Mouse (Mus musculus) hematopoietic multipotent progenitor cell, adult 10-12 weeks (in vitro differentiated cells): ENCODE data around the gene Gm10401. TPM values are rescaled to one million over a fixed set of nuclear protein-coding genes. Genes with fewer than 3 reads are reported as not detected.

ENCODE experiments used
- polyA plus RNA-seq: library from polyadenylated mRNA; stranded (reverse); fragments of >175 nt; gene quantifications from 2 replicates; pipeline ENCODE4 v1.2.3, GENCODE M21; 2012; ENCODE audit warnings: low replicate concordance

The Gm10401 gene
- polyA plus RNA-seq, result not detected in 2 replicates

GRCm38 (mm10) chr5:115098195-115098594 lies at the start of gene Gm10401:
Gene Gm10401, minus strand, starts transcription at chr5:115098295.

GRCm38 (mm10) chr5:115134234-115135165 lies 36.4 kb upstream of the Gm10401 start, which contains the start of gene Unc119b:
Gene Unc119b, minus strand, starts transcription at chr5:115134975.

GRCm38 (mm10) chr5:115118961-115119570 lies 21.0 kb upstream of the Gm10401 start, which contains the start of gene Acads:
Gene Acads, minus strand, starts transcription at chr5:115119346.

Other genes with a start within 250 kb of the Gm10401 start
- not detected in 2 replicates for gene 4930519G04Rik, start 244.6 kb downstream of the Gm10401 start, polyA plus RNA-seq
- gene Gm9936, start 239.6 kb downstream of the Gm10401 start, polyA plus RNA-seq, result not detected in 2 replicates
- gene Oasl2, start 201.4 kb downstream of the Gm10401 start, polyA plus RNA-seq, result 0.67 and 0.83 TPM in 2 replicates
- 23.9 and 25.0 TPM in 2 replicates for gene Oasl1, start 175.1 kb downstream of the Gm10401 start, polyA plus RNA-seq
- 39.5 and 52.5 TPM in 2 replicates for gene 2210016L21Rik, start 156.1 kb downstream of the Gm10401 start, polyA plus RNA-seq
- gene Hnf1a, start 127.2 kb downstream of the Gm10401 start, polyA plus RNA-seq, result 0.14 TPM in 1 of 2 replicates, not detected in the other
- gene Sppl3, start 87.2 kb downstream of the Gm10401 start, polyA plus RNA-seq, result 21.8 and 40.6 TPM in 2 replicates
- gene Acads, start 21.1 kb upstream of the Gm10401 start, polyA plus RNA-seq, result 24.4 and 28.9 TPM in 2 replicates
- 82.2 and 147 TPM in 2 replicates for gene Unc119b, start 36.7 kb upstream of the Gm10401 start, polyA plus RNA-seq
- 46.4 and 54.1 TPM in 2 replicates for gene Mlec, start 59.9 kb upstream of the Gm10401 start, polyA plus RNA-seq
- gene Cabp1, start 96.1 kb upstream of the Gm10401 start, polyA plus RNA-seq, result 0.21 and 0.50 TPM in 2 replicates
- gene Pop5, start 137.5 kb upstream of the Gm10401 start, polyA plus RNA-seq, result 22.5 and 45.5 TPM in 2 replicates
- gene Rnf10, start 174.6 kb upstream of the Gm10401 start, polyA plus RNA-seq, result 159 and 396 TPM in 2 replicates
- 10.7 and 17.7 TPM in 2 replicates for gene Coq5, start 181.4 kb upstream of the Gm10401 start, polyA plus RNA-seq
- gene Dynll1, start 202.7 kb upstream of the Gm10401 start, polyA plus RNA-seq, result 58.0 and 209 TPM in 2 replicates
- gene Srsf9, start 228.9 kb upstream of the Gm10401 start, polyA plus RNA-seq, result 58.2 and 96.4 TPM in 2 replicates
- gene Gatc, start 242.9 kb upstream of the Gm10401 start, polyA plus RNA-seq, result 6.3 and 7.5 TPM in 2 replicates
- gene Triap1, start 242.9 kb upstream of the Gm10401 start, polyA plus RNA-seq, result 3.8 and 6.0 TPM in 2 replicates